Mouse (Mus musculus) monocyte, adult 5-6 weeks (primary cell): ENCODE measurements around the gene Gna13. TPM values are rescaled to one million over a fixed set of nuclear protein-coding genes. Genes with fewer than 3 reads are reported as not detected.

Experiments used
- ATAC-seq: fragments of 153-309, 156-312 bp; replicated peaks from 2 replicates; pipeline ENCODE4 v1.8.0; 2017; ENCODE audit warnings: mild to moderate bottlenecking; ENCODE audit not compliant: low TSS enrichment, insufficient number of reproducible peaks, severe bottlenecking, poor library complexity, low FRiP score
- total RNA-seq: library from RNA; stranded (forward); fragments of 200-1000, 200-491, 200-594 nt; gene quantifications from 3 replicates; pipeline ENCODE4 v1.2.3, GENCODE M21; 2017

The Gna13 gene
- total RNA-seq, 1 experiment from 2014 or later: 81.3 TPM

GRCm38 (mm10) chr11:109414802-109415201 lies 52.2 kb downstream of the Gna13 start:
- ATAC-seq: no peak

GRCm38 (mm10) chr11:109416709-109417420 lies 54.2 kb downstream of the Gna13 start:
- no peak for ATAC-seq

DNA sequence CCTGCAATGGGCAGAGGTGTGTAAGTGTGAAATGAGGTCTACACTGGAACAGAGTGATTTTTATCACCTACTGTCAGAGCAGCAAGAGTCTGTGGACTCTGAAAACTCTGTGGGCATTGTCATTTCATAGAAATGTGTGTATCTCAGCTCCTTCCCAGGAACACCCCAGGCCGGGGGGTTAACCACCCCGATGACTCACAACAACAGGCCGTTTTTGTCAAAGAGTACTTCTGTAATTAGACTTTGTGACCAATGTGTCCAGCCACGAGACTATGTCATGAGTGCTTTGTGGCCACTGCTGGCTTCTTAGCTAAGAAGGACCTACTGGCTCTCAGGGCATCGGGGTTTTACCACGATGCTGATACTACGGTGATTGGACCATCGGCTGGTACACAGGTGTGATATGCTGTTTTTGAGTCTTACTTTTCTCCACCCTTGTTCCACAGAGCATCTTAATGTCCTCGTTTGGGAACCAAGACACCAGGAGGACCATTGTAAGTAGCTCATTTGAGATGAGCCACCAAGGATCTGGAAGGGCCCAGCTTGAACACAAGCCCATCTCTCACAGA lies 54.9 kb downstream of the Gna13 start:
- ATAC-seq: no peak

DNA sequence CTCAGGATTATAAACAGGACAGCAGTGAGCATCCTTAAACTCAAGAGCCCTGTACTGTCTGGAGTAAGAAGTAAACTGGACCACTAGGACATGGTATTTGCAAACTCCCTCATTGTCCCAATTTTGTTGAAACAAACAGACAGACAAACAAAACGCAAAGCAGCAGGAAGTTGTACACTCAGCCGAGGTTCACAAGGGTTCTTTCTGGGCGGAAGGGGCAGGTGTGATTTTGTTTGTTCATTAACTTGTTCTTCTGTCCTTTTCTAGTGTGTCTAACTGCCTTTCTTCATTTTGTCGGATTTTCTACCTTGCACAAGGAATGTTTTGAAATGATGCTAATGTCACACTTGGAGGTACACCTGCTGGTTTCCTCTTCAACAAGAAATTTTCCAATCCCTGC lies 56.8 kb downstream of the Gna13 start:
- no peak for ATAC-seq

DNA sequence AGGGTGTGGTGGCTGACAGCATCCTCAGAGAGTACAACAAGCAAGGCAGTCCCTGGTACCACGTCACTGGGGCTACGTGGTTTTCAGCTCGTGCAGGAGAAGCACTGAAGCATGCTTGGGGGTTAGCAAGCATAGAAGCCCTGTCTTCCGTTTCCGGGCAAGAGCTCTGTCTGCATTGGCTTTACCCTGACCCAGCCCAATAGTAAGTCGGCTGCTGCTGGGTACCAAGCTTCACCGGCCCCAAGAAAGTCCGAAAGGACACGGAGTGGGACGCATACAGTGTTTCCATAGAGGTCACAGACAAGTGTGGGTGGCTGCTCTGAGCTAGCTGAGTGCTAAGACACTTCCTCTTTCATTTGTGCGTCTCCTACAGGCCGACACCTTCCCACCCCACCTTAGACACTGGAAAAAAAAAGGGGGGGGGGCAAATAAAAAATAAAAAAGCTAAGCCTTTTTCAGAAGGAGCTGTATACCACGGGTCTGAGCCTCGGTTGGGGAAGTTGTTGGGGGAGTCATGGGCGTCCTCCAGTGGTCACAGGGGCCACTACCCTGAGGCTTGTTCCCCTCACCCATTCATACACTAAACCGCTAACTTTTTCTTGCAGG lies 57.4 kb downstream of the Gna13 start:
- ATAC-seq: peak; percentile 60

DNA sequence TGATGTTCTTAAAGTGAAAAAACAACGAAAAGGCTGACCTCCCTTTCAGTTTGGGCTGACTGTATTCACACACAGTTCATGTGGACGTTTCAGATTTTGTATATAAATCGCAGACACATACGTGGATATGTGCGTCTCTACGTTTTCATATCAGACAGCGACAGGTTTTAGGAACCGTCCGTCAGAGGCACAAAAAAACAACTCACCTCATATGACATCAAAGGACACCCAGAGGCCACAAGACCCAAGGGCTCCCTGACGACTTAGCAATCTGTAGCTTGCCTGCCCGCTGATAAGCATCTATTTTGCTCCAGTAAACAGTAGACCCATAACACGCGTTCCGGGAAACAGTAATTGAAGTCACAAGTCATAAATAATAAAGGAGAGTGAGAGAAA lies 57.9 kb downstream of the Gna13 start:
- ATAC-seq: no peak

DNA sequence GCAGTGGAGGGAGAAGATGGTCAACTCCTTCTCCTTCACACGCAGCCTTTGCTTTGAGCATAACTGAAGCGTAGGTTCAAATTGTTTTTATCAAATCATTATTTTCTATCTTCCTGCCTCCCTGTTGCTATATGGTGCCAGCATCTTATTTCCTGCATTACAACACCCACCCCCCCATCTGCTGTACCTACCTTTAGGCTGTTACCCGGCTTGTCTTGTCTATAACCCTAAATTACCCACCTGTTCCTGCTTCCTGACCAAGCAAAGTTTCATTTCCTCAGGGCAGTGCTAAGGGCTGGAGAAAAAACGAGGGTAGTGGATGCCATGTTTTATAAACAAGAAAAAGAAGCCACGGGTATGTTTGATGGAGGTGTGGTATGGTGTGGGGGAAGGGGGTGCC lies 58.6 kb downstream of the Gna13 start:
- no peak for ATAC-seq

DNA sequence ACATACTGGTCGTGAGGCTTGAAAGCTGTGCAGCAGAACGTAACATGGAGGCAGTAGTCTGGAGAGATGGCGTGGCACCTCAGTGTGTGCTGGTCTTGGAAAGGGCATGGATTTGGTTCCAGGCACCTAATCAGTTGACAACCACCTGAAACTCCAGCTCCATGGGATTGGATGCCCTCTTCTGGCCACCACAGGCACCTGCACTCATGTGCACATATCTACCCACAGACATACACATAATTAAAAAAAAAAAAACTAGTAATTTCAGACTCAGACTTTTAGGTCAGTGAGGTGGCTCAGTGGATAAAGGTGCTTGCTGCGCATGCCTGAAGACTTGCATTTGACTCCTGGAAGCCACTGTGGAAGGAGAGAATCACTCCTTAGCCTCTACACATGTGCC lies 59.6 kb downstream of the Gna13 start:
- ATAC-seq: no peak

DNA sequence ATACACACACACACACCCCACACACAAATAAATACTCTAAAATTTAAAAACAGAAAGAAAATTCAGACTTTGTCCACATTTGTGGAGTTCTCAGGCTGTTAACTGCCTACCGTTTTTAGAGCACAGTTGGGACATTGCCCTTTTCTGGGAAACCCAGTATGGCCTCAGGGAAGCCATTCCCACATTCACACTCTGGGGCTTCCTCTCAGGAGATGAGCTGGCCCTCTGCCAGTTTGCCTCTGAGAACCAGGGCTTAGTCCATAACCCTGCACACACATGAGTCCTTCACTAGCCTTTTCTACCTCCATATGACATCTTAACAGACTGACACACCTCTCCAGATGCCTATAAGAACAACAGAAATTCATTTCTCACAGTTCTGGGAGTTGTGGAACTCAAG lies 60.7 kb downstream of the Gna13 start:
- ATAC-seq: no peak

GRCm38 (mm10) chr11:109425392-109426271 lies 63.0 kb downstream of the Gna13 start, which contains the start of gene Amz2:
Gene Amz2 (plus strand): TSS chr11:109425946.
- peak; percentile 91 for ATAC-seq

DNA sequence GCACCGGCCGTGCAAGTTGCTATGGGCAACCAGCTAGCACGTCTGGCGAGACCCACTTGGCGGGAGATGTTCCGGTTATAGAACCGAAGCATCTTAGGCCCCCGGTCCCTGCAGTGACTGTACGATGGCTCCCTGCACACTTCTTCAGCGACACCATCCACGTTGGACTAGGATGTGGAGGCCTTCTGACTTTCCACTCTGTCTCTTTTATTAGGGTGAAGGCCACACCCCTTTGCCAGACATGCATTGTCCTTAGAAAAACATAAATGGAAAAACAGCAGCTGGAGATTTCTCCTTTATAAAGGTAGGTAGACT lies 63.6 kb downstream of the Gna13 start:
- no peak for ATAC-seq

- no peak for ATAC-seq
These were observed 64.7 kb downstream of the Gna13 start for GRCm38 (mm10) chr11:109427353-109427752.

DNA sequence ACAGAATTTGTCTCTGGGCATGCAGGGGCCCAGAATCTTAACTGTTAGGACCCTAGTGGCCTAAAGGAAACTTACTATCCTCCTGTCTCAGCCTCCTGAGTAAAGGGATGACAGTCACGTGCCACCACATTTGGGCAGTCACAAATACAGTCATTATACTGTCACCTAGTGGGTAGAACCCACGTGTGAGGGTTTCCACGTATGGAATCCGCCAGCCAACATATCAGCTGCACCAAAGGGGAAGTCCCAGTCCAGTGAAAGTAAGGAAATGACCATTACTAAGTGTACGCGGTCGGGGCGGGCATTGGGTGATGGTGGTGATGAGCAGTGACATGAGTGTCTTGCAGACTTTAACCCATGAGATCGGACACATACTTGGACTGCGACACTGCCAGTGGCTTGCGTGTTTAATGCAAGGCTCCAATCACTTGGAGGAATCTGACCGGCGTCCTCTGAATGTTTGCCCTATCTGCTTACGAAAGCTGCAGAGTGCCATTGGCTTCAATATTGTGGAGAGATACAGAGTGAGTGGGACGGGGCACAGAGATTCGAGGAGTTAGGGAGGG lies 71.7 kb downstream of the Gna13 start:
- 0 out of 2 replicates have a peak, but pooled peaks have one; percentile 29 for ATAC-seq

DNA sequence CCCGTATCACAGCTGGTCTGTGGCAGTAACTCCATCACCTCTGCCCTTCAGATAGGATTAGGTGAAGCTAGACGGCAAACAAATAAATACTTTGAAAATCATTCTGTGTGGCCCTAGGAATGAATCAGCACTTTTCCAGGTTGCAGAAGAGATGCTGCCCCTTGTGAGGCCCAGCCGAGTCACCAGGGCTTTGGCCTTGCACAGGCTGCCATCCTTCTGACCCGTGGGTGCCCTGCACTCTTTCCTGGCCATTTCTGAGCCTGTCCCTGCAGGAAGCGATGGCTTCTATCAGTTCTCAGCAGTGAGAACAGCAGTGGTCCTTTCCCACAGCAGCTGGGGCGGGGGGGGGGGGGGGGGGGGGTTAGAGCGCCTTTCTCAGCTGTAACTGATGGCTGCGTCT lies 74.3 kb downstream of the Gna13 start:
- no peak for ATAC-seq

DNA sequence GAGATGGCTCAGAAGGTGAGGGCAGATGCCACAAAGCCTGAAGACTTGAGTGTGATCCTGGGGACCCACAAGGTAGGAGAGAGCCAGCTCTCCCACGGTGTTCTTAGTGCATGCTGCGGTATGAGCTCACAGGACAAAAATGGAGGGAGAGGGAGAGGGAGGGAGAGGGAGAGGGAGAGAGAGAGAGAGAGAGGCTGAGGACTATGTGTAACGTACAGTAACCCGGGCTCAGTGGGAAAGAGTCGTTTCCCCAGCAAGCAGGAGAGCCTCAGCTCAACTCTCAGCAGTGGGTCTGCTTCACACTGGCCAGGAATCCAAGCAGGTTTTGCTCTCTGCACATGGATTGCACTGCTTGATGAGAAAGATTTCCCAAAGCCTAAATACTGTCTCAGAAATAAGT lies 76.6 kb downstream of the Gna13 start:
- no peak for ATAC-seq

DNA sequence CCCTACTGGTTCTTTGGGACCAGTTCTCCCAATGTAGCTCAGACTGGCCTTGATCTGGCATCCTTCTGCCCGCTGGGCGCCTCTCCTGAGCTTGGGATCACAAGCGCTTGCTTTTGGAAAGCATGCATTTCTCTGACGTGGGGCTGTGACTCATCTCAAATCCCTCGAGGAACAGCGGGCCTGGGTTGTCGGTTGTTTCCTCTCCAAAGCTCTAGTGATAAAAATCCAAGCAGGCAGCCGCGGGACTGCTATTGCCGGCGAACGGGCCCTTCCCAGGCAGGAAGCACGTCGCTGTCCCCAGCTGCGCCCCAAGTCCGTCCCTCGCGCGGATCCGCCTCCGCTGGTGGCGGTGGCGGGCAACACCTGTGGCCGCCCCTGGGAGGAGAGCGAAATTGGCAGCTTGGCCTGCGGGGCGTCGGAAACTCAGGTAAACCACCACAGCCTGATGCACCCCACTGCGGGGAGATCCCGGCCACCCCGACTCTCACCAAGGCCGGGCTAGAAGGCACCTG lies 77.3 kb downstream of the Gna13 start:
- peak; percentile 60 for ATAC-seq

DNA sequence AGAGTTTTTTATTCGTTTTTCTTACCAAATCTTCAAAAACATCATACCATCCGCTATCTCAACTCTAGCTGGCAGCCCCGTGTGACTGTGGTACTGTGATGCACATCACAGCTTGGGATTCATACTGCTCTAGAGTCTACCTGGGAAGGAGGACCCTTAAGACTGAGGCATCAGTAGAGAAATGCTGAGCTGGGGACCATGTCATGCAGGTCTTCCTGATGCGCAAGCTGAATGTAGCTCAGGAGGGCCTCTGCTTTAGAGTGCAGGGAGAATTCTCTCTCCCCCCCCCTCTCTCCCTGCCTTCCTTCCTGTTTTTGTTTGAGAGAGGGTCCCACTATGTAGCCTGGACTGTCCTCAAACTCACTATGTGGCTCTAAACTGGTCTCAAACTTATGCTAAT lies 78.0 kb downstream of the Gna13 start:
- no peak for ATAC-seq

- ATAC-seq: peak; percentile 45; the same call in 1 of the 2 replicates
These were observed 78.5 kb downstream of the Gna13 start for GRCm38 (mm10) chr11:109441119-109441518.

DNA sequence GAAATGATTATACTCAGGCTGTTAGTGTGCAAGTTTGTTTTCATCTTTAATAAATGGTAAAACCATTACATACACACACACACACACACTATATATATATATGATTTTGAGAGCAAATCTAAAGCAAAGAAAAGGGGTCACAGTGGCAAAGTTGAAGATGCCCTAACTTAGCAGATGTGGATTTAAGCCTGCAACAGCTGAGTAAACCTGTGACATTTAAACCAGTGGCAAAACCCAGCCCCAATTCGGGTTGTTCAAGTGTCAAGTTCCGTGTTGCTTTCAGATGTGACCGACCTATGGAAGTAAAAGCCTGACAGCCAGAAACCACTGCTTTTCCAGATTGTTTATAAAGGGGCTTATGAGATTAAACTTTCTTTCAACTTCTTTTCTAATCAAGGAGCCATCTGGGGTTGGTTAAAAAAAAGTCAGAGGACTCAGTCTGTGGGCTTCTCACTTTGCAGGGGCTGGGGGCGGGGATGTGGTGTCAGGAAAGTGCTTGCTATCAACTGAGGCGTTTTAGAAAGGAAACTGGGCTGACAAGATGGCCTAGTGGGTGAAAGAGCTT lies 79.6 kb downstream of the Gna13 start:
- ATAC-seq: no peak
